Comparison of ENCODE assay signal across 10 mouse cellular contexts in the genomic region with DNA sequence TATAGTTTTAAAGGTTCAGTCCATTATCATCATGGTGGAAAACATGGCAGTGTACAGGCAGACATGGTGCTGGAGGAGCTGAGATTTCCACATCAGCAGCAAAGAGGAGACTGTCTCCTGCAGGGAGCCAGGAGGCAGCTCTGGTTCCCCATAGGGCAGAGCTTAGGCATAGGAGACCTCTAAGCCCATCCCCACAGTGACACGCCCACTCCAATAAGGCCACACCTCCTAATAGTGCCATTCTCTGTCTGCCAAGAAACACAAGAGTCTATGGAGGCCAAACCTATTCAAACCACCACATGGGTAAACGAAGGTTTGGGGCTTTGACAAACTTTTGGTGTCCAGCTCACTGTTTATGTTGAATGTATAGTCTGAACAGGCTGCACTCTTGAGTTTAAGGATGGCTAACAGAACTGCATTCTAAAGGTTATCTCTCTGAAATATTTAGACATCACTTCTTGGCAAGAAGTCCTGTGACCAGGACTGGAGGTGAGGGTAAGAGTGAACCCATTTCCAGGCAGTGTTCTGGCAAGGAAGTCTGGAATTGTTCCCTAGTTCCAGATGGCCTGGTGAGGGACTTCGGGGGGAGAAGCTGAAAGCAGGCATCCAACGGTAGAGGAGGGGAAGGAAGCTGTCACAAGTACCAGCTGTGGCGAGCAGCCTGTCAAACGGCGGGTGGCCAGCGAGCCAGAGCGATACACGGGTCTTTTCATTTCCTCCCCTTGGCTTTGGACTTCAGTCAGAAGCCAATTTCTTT. TPM values are rescaled to one million over a fixed set of nuclear protein-coding genes. Genes with fewer than 3 reads are reported as not detected.
A peak's percentile ranks its signal among the peaks of the same experiment; 100 is the strongest.
DNase-seq lines count a peak whose midpoint lies in the region; ATAC-seq and TF ChIP-seq lines count a peak whose summit lies in the region.
"Had no signal": no experiment of that assay in that cellular context is flagged by ENCODE, and none has a peak within 500 bp of the region (broad histone marks: within the 10 kb centered on the region; RNA-seq: fewer than 3 reads in every experiment).

No protein-coding gene starts in this region.

- intact Hi-C loops in heart, postnatal 10 days (cut with DNase I): no loop called here
- intact Hi-C loops in left cerebral cortex, postnatal 4 days (cut with DNase I): no loop called here
- intact Hi-C loops in left cerebral cortex, postnatal 36 days (cut with DNase I): no loop called here

- no peaks in the 10 kb centered on the region for H3K27me3 ChIP-seq in heart, embryonic 10.5 days (ENCODE audit: insufficient read depth, poor library complexity, severe bottlenecking)
- H3K27me3 ChIP-seq in lung, postnatal 0 days (replicated peaks; ENCODE audit: insufficient read depth, low read length): no peaks in the 10 kb centered on the region
- H3K27me3 ChIP-seq: kidney, embryonic 15.5 days; neural tube, embryonic 13.5 days had no signal

- peak; percentile 16 to 43 for DNase-seq in heart, postnatal 10 days
- no peak for DNase-seq in heart, embryonic 10.5 days (ENCODE audit: low spot score)
- peak; percentile 87 for DNase-seq in left cerebral cortex, postnatal 4 days
- DNase-seq in left cerebral cortex, postnatal 36 days (ENCODE audit: low spot score in 2 of 2): no peak
- peak; percentile 93 to 97 for DNase-seq in cerebellum, adult 18-20 months
- DNase-seq in lung, postnatal 0 days (ENCODE audit: low spot score): peak; percentile 47
- no peak for DNase-seq in right cerebral cortex, adult 2 months (ENCODE audit: low spot score in 2 of 2)
- no peak for DNase-seq in spleen, adult 18-20 months

- ATAC-seq in lung, postnatal 0 days: 0 out of 2 replicates have a peak, but pooled peaks have one; percentile 19

- no peaks in the 10 kb centered on the region for H3K36me3 ChIP-seq in heart, embryonic 10.5 days
- H3K36me3 ChIP-seq in lung, postnatal 0 days (ENCODE audit: insufficient read depth, low read length): no peaks in the 10 kb centered on the region
- H3K36me3 ChIP-seq: kidney, embryonic 15.5 days; neural tube, embryonic 13.5 days had no signal

- no peaks in the 10 kb centered on the region for H3K9me3 ChIP-seq in heart, embryonic 10.5 days
- no peaks in the 10 kb centered on the region for H3K9me3 ChIP-seq in lung, postnatal 0 days (ENCODE audit: low read length)
- H3K9me3 ChIP-seq: kidney, embryonic 15.5 days; neural tube, embryonic 13.5 days had no signal

- H3K27ac ChIP-seq in heart, embryonic 10.5 days: no peak overlapping the region
- 0 out of 2 replicates have a peak overlapping the region, but pooled peaks have one; percentile 4 for H3K27ac ChIP-seq in lung, postnatal 0 days (ENCODE audit: low read length)
- H3K27ac ChIP-seq: kidney, embryonic 15.5 days; neural tube, embryonic 13.5 days had no signal

- peaks cover 7% of the 10 kb centered on the region; the same call in 1 of the 2 replicates for H3K4me1 ChIP-seq in heart, embryonic 10.5 days
- H3K4me1 ChIP-seq in lung, postnatal 0 days (ENCODE audit: insufficient read depth, low read depth, low read length): peaks cover 3% of the 10 kb centered on the region; the same call in 1 of the 2 replicates
- H3K4me1 ChIP-seq: neural tube, embryonic 13.5 days had no signal

- H3K4me2 ChIP-seq in lung, postnatal 0 days (replicated peaks; ENCODE audit: low read depth, low read length): no peak overlapping the region
- H3K4me2 ChIP-seq: kidney, embryonic 15.5 days; neural tube, embryonic 13.5 days had no signal

- TF ChIP-seq CTCF in lung, postnatal 0 days (IDR thresholded peaks at IDR 0.05): no peak

- H3K9ac ChIP-seq in lung, postnatal 0 days (replicated peaks; ENCODE audit: low read depth): no peak overlapping the region
- H3K9ac ChIP-seq: kidney, embryonic 15.5 days; neural tube, embryonic 13.5 days had no signal

- TF ChIP-seq EP300 in lung, postnatal 0 days (IDR thresholded peaks at IDR 0.05): no peak

- H3K4me3 ChIP-seq in heart, embryonic 10.5 days: no peak overlapping the region
- no peak overlapping the region for H3K4me3 ChIP-seq in lung, postnatal 0 days (ENCODE audit: low read depth, low read length)
- H3K4me3 ChIP-seq: kidney, embryonic 15.5 days; neural tube, embryonic 13.5 days had no signal

- WGBS in heart, embryonic 10.5 days: 52% methylated on average over 10 of the region's 10 CpGs
- WGBS in lung, postnatal 0 days: 27% methylated on average over 10 of the region's 10 CpGs

RNA-seq across cellular contexts. Expression of gene Exph5, which starts 19.6 kb away (rescaled TPM):
- under 1 TPM; 0.24 to 0.45 TPM for total RNA-seq in heart, postnatal 10 days (2021)
- polyA plus RNA-seq in heart, embryonic 10.5 days (2016; fragmentation: Nextera tagmentation; extraction: Ambion mirVana): 0.31 and 0.65 TPM in 2 replicates
- total RNA-seq in left cerebral cortex, postnatal 4 days (2021): under 1 TPM; 0.78 to 0.89 TPM
- 10 to 100 TPM; 26.8 to 29.0 TPM for total RNA-seq in left cerebral cortex, postnatal 36 days (2021)
- polyA plus RNA-seq in lung, postnatal 0 days (2015; fragmentation: Nextera tagmentation; extraction: Ambion mirVana): 7.2 and 8.1 TPM in 2 replicates

Comparison
In these comparisons a context has a peak if more than half of its experiments do, and no peak if none do; other contexts are left out.
1. DNase-seq: peak in heart, postnatal 10 days (2 of 2), left cerebral cortex, postnatal 4 days (single experiment), cerebellum, adult 18-20 months (2 of 2) and lung, postnatal 0 days (single experiment); none in heart, embryonic 10.5 days (single experiment), left cerebral cortex, postnatal 36 days (0 of 2), right cerebral cortex, adult 2 months (0 of 2) and spleen, adult 18-20 months (0 of 2).
2. RNA of gene Exph5, which starts 19.6 kb away (total RNA-seq): 26.8 to 29.0 TPM in left cerebral cortex, postnatal 36 days; 0.78 to 0.89 TPM in left cerebral cortex, postnatal 4 days and 0.24 to 0.45 TPM in heart, postnatal 10 days; every median in the first group is over 10 times any median in the second.